Mouse (Mus musculus): ENCODE results near the gene Alox8.

The Alox8 gene

GRCm38 (mm10) chr11:69197743-69198142, at the start of gene Alox8:
Gene Alox8, minus strand, starts transcription at chr11:69197843.
- no peak for DNase-seq (ENCODE audit: low read depth)

GRCm38 (mm10) chr11:69245643-69246042, 48.0 kb upstream of the Alox8 start:
- no peak for DNase-seq (ENCODE audit: low read depth)

GRCm38 (mm10) chr11:69244911-69245310, 47.3 kb upstream of the Alox8 start:
- no peak for DNase-seq (ENCODE audit: low read depth)

- no peak for DNase-seq (ENCODE audit: low read depth)
Observed at GRCm38 (mm10) chr11:69236926-69237260, 39.2 kb upstream of the Alox8 start, which contains the start of gene Gucy2e. Gene Gucy2e, minus strand, starts transcription at chr11:69237036.

GRCm38 (mm10) chr11:69236061-69236925, 38.6 kb upstream of the Alox8 start:
- no peak for DNase-seq (ENCODE audit: low read depth)

GRCm38 (mm10) chr11:69235285-69236060, 37.8 kb upstream of the Alox8 start:
- DNase-seq (ENCODE audit: low read depth): peak; percentile 62

- DNase-seq (ENCODE audit: low read depth): no peak
Observed at GRCm38 (mm10) chr11:69233141-69233540, 35.5 kb upstream of the Alox8 start.

- no peak for DNase-seq (ENCODE audit: low read depth)
Observed at GRCm38 (mm10) chr11:69230420-69230819, 32.8 kb upstream of the Alox8 start.

- DNase-seq (ENCODE audit: low read depth): no peak
Observed at GRCm38 (mm10) chr11:69225715-69226114, 28.1 kb upstream of the Alox8 start.

GRCm38 (mm10) chr11:69223101-69223500, 25.5 kb upstream of the Alox8 start:
- DNase-seq (ENCODE audit: low read depth): no peak

GRCm38 (mm10) chr11:69221070-69221469, 23.4 kb upstream of the Alox8 start:
- no peak for DNase-seq (ENCODE audit: low read depth)

- DNase-seq (ENCODE audit: low read depth): no peak
Observed at GRCm38 (mm10) chr11:69218661-69219060, 21.0 kb upstream of the Alox8 start.

GRCm38 (mm10) chr11:69217411-69217810, 19.8 kb upstream of the Alox8 start:
- DNase-seq (ENCODE audit: low read depth): no peak

- DNase-seq (ENCODE audit: low read depth): no peak
Observed at GRCm38 (mm10) chr11:69211431-69211830, 13.8 kb upstream of the Alox8 start.

GRCm38 (mm10) chr11:69202469-69203230, 5.0 kb upstream of the Alox8 start:
- DNase-seq (ENCODE audit: low read depth): no peak

GRCm38 (mm10) chr11:69200231-69200630, 2.6 kb upstream of the Alox8 start:
- no peak for DNase-seq (ENCODE audit: low read depth)

GRCm38 (mm10) chr11:69199251-69199650, 1.6 kb upstream of the Alox8 start:
- no peak for DNase-seq (ENCODE audit: low read depth)

GRCm38 (mm10) chr11:69197194-69197593, 449 bp downstream of the Alox8 start:
- DNase-seq (ENCODE audit: low read depth): no peak

- no peak for DNase-seq (ENCODE audit: low read depth)
Observed at GRCm38 (mm10) chr11:69196766-69197165, 877 bp downstream of the Alox8 start.

GRCm38 (mm10) chr11:69192840-69193239, 4.8 kb downstream of the Alox8 start:
- DNase-seq (ENCODE audit: low read depth): peak; percentile 17

- no peak for DNase-seq (ENCODE audit: low read depth)
Observed at GRCm38 (mm10) chr11:69185936-69186335, 11.7 kb downstream of the Alox8 start.

GRCm38 (mm10) chr11:69185031-69185430, 12.6 kb downstream of the Alox8 start:
- no peak for DNase-seq (ENCODE audit: low read depth)

All from c-Kit-positive CD71-negative TER-119-negative erythroid progenitor cells, embryonic 14.5 days (primary cell).